Mouse (Mus musculus) midbrain, embryonic 10.5 days (tissue): ENCODE results near the gene Lelp1. TPM values are rescaled to one million over a fixed set of nuclear protein-coding genes. Genes with fewer than 3 reads are reported as not detected.

Source experiments
- DNase-seq: peaks from one replicate; pipeline ENCODE4 v3.0.0-alpha.2; 2017; ENCODE audit warnings: low spot score
- H3K27ac ChIP-seq: fragments of 300-500 bp; sonication (generic); replicated peaks from 2 replicates; pipeline ENCODE4 v1.5.1; 2016; ENCODE audit warnings: mild to moderate bottlenecking
- H3K27me3 ChIP-seq: fragments of 300-500 bp; sonication (generic); 2 replicates; pipeline ENCODE4 v1.6.1; 2016; ENCODE audit warnings: low read depth, mild to moderate bottlenecking; ENCODE audit not compliant: poor library complexity, severe bottlenecking
- H3K36me3 ChIP-seq: fragments of 300-500 bp; sonication (generic); 2 replicates; pipeline ENCODE4 v1.6.1; 2016; ENCODE audit warnings: mild to moderate bottlenecking, moderate library complexity
- H3K4me1 ChIP-seq: fragments of 300-500 bp; sonication (generic); 2 replicates; pipeline ENCODE4 v1.6.1; 2016
- H3K4me3 ChIP-seq: fragments of 300-500 bp; sonication (generic); 2 replicates; pipeline ENCODE4 v1.5.1; 2016; ENCODE audit warnings: mild to moderate bottlenecking, moderate library complexity
- H3K9me3 ChIP-seq: fragments of 300-500 bp; sonication (generic); replicated peaks from 2 replicates; pipeline ENCODE4 v1.6.1; 2016; ENCODE audit warnings: mild to moderate bottlenecking
- WGBS: fragments of 180-500 bp; shearing (Covaris S2); methylation state at CpG from one replicate; pipeline ENCODE4 v1.1.7; 2016; 5-methylcytosine and 5-hydroxymethylcytosine counted together
- polyA plus RNA-seq: library from polyadenylated mRNA; unstranded; fragments of >200 nt; fragmentation: Nextera tagmentation; extraction: Ambion mirVana; gene quantifications from 2 replicates; pipeline ENCODE4 v1.2.1, GENCODE M21; 2016

The Lelp1 gene
- polyA plus RNA-seq: not detected in 2 replicates

DNA sequence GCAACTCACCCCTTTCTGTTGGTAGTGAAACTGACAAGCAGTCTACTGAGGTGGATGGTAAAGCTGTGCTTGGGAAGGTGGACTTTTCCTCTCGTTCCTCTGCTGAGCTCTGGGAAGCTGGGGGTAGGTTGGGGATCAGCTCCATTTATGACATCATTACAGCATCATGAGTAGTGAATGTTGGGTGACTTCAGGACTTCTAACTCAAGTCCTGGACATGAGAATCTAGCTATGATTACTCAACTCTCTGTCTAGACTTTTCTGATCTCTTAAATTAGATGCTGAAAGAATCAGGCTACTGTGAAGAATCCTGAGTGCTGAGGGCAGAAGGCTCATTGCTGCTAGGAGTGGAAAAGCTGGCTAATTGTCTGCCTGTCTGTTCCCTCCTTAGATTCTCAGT, at the start of gene Lelp1:
Gene Lelp1, minus strand, starts transcription at position 101 of the 400 bp plus-strand sequence.
- Histone ChIP-seq H3K27me3 (no peaks in the 10 kb centered on the region), H3K9me3 (no peaks in the 10 kb centered on the region), H3K4me1 (no peaks in the 10 kb centered on the region), H3K36me3 (no peaks in the 10 kb centered on the region), H3K4me3 (no peak within 1 kb of the TSS), H3K27ac (no peak within 1 kb of the TSS)
- DNase-seq: no peak
- 82% methylated on average over 1 of the region's 1 CpGs for WGBS

DNA sequence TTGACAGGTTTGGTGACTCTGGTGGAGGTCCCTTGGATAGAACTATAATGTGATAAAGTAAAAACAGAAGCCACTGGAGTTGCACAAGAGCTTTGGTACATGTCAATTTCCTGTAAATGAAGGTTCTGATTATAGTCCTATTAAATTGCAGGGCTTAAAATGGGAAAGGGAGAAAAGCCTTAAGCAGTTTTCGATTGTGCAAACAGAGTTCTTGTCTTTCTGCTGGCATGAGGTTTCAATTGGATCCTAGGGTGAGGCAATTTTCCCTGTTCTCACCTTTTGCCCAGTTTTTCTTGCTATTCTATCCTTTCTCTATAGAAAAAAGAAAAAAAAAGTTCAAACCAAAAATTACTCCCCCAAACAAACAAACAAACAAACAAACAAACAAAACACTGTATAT, 34.3 kb upstream of the Lelp1 start:
- Histone ChIP-seq H3K27ac (no peak overlapping the region), H3K4me3 (no peak overlapping the region), H3K4me1 (no peaks in the 10 kb centered on the region), H3K36me3 (no peaks in the 10 kb centered on the region), H3K27me3 (no peaks in the 10 kb centered on the region), H3K9me3 (no peaks in the 10 kb centered on the region)
- DNase-seq: no peak
- 81% methylated on average over 1 of the region's 1 CpGs for WGBS

DNA sequence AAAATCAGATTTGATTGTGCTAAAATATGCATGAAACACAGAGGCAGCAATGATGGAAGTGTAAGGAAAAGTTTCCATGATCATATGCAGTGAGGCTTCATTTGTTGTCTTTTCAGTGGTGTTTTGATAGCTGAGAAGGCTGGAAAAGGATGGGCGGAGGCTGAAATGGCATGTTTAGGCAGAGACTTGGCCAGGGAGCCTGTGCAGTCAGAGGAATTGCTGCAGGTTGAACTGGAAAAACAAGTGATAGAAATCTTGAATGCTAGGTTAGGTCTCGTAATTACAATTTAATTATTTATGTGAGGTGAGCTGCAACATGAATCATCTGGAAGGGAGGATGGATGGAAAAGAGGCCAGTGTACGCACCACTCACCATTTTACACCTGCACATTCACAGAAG, 27.3 kb upstream of the Lelp1 start:
- H3K27me3 ChIP-seq: no peaks in the 10 kb centered on the region
- no peaks in the 10 kb centered on the region for H3K4me1 ChIP-seq
- H3K4me3 ChIP-seq: no peak overlapping the region
- no peaks in the 10 kb centered on the region for H3K9me3 ChIP-seq
- no peaks in the 10 kb centered on the region for H3K36me3 ChIP-seq
- DNase-seq: no peak
- no peak overlapping the region for H3K27ac ChIP-seq
- 91% methylated on average over 3 of the region's 3 CpGs for WGBS

DNA sequence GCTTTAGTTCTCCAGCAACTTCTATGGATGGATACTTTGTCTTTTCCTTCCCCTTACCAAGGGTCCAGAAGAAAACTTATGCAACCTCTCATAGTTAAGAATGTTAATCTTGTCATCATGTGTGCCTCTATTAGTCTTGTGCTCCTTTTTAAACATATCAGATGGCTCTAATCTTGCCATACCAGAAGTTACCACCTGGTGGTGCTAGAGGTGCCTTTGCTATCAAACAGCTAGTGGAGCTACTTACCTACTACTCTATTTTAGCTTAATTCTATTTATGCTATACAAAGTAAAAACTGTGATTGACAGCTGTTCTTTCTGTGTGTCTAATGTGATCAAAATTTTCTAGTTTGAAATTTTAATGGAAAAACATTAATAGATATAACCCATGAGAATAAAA, 10.8 kb upstream of the Lelp1 start:
- H3K4me1 ChIP-seq: no peaks in the 10 kb centered on the region

DNA sequence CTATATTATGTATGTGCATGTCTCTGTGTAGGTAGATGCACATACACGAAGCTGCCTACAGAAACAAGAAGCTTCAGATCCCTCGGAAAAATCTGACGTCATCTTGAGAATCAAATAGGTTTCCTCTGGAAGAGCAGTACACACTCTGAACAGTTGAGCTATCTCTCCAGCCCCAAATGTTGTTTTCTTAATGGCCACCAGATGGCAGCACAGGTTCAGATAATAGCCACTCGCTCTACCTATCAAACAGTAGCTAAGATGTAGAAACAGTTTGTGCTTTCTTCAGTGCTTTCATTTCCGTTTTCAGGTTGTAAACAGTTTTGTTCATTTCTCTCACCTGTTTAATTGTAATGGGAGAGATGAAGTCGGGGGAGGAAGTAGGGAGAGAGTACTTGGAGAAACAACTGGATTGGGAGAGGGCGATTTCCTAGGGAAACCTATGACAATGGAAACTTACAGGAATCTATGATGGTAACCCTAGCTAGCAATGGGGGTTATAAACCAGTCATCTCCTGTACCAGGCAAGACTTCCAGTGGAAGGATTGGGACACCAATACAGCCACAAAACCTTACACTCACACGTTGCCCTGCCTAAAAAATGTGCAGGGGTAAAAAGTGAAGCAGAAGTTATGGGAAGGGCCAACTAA, 8.2 kb upstream of the Lelp1 start:
- no peak overlapping the region for H3K27ac ChIP-seq
- no peak overlapping the region for H3K4me3 ChIP-seq
- WGBS: 28% methylated on average over 8 of the region's 8 CpGs
- no peaks in the 10 kb centered on the region for H3K9me3 ChIP-seq
- no peaks in the 10 kb centered on the region for H3K4me1 ChIP-seq
- H3K36me3 ChIP-seq: no peaks in the 10 kb centered on the region
- no peaks in the 10 kb centered on the region for H3K27me3 ChIP-seq
- DNase-seq: peak; percentile 27

More for the DNA sequence above, 10.8 kb upstream of the Lelp1 start:
- no peak overlapping the region for H3K27ac ChIP-seq
- H3K36me3 ChIP-seq: no peaks in the 10 kb centered on the region
- DNase-seq: peak; percentile 47
- no peak overlapping the region for H3K4me3 ChIP-seq
- no peaks in the 10 kb centered on the region for H3K9me3 ChIP-seq
- H3K27me3 ChIP-seq: no peaks in the 10 kb centered on the region

DNA sequence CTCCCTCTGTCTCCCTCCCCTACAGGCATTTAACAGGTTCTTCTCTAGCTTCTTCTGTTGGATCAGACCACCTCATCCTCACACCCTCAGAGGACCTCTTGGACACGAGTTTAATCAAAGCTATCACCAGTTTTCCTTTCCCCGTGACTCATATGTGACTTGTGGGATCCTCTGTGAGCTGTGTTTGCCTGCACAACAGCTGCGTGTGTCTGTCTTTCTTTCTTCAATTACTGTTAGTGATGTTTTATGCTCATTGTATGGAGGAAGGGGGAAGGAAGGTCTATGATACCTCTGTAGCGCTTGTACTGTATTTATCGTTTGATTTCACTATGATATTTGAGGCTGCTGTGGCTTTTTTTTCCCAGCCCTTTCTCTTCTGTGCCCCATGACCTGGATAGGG, 5.4 kb upstream of the Lelp1 start:
- Histone ChIP-seq H3K4me1 (no peaks in the 10 kb centered on the region), H3K9me3 (no peaks in the 10 kb centered on the region), H3K27ac (no peak overlapping the region), H3K36me3 (no peaks in the 10 kb centered on the region), H3K27me3 (no peaks in the 10 kb centered on the region), H3K4me3 (no peak overlapping the region)
- no peak for DNase-seq
- 82% methylated on average over 5 of the region's 5 CpGs for WGBS

DNA sequence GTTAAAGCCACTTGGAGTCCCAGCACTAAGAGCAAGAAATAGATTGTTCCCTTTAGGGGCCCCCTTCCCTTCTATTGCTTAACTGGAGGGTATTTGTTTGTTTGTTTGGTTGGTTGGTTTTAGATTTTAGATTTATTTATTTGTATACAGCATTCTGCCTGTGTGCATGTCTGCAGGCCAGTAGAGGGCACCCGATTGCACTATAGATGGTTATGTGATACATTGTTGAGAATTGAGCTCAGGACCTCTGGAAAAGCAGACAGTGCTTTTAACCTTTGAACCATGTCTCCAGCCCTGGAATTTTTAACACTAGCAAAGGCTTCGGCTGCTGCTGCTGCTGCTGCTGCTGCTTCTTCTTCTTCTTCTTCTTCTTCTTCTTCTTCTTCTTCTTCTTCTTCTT, 4.9 kb upstream of the Lelp1 start:
- Histone ChIP-seq H3K36me3 (no peaks in the 10 kb centered on the region), H3K27me3 (no peaks in the 10 kb centered on the region), H3K27ac (no peak overlapping the region), H3K9me3 (no peaks in the 10 kb centered on the region), H3K4me1 (no peaks in the 10 kb centered on the region), H3K4me3 (no peak overlapping the region)
- DNase-seq: no peak
- 64% methylated on average over 2 of the region's 2 CpGs for WGBS

DNA sequence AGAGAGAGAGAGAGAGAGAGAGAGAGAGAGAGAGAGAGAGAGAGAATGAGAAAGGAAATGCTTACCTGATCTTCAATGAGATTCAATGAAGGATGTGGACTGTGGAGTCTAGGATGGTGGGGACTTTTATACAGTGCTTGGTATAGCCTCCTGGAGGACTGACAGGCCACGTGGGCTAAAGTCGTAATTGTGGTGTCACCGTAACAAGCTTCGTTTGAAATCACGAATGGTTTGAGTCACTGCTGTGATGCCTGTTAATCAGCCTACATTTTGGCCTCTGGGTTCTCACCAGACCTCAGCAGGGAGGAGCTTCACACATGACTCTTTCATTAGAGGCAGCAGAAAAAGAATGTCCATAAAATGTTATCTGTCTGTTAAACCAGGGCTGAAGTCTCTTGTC, 18.7 kb downstream of the Lelp1 start, which contains the start of gene Prr9:
Gene Prr9, minus strand, starts transcription at position 101 of the 400 bp plus-strand sequence.
- Histone ChIP-seq H3K27ac (no peak within 1 kb of the TSS), H3K4me3 (no peak within 1 kb of the TSS), H3K9me3 (no peaks in the 10 kb centered on the region), H3K27me3 (no peaks in the 10 kb centered on the region), H3K36me3 (no peaks in the 10 kb centered on the region), H3K4me1 (no peaks in the 10 kb centered on the region)
- DNase-seq: no peak
- WGBS: 78% methylated on average over 5 of the region's 5 CpGs

DNA sequence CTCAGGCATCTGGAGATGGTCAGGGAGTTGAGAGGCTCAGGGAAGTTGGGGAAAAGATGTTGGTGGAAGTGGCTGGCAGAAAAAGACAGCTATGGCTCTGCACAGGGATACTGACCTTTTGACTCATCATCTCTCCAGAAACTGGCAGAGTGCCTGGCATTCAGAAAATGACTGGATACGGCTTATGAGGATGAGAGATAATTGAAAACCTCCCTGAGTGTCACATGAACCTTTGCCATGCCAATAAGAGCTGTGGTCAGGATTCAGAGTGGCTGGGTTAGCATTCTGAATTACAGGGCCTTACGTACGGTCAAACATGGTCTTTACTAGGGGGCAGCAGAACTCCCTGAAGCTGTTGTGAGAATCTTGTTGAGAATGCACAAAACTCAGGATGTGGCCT, 21.6 kb downstream of the Lelp1 start:
- Histone ChIP-seq H3K27me3 (no peaks in the 10 kb centered on the region), H3K27ac (no peak overlapping the region), H3K36me3 (no peaks in the 10 kb centered on the region), H3K4me1 (no peaks in the 10 kb centered on the region), H3K4me3 (no peak overlapping the region), H3K9me3 (no peaks in the 10 kb centered on the region)
- no peak for DNase-seq
- 88% methylated on average over 3 of the region's 3 CpGs for WGBS

DNA sequence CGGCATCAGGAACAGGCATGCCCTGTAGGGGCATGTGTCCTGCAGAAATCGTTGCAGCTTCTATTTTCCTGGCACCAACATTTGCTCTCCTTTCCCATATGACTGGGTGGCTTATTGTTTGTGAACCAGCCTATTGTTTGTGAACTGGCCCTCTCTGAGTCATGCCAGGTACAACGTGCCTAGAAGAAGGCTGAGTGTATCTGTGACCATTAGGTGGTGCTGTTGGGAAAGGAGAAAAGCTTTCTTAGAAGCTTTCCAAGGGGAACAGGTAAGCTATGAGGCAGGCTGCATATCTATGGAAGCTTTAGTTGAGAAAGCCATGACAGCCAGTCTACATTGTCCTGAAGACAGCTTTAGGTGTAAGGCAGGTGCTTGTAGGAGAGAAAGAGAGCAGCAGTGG, 24.6 kb downstream of the Lelp1 start:
- no peak overlapping the region for H3K4me3 ChIP-seq
- no peak overlapping the region for H3K27ac ChIP-seq
- DNase-seq: no peak
- no peaks in the 10 kb centered on the region for H3K9me3 ChIP-seq
- 39% methylated on average over 3 of the region's 3 CpGs for WGBS
- H3K36me3 ChIP-seq: no peaks in the 10 kb centered on the region
- H3K4me1 ChIP-seq: no peaks in the 10 kb centered on the region
- no peaks in the 10 kb centered on the region for H3K27me3 ChIP-seq

DNA sequence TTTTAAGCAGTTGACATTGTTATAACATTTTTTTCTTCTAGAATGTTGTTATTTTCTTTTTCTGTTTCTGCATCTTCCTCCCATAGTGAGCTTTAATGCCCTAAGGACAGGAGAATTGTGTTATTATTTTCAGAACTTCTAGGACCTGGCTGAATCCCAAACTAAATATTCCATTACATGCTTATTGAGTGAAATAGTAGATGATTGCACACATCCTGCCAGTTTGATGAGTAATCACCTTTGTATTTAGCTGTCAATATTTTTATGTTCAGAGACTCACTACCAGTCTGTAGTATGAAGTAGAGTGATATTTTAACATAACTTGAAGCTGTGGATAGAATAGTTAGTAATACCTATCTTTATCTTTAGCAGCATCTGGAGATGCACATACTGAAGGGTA, 31.0 kb downstream of the Lelp1 start:
- peaks cover 9% of the 10 kb centered on the region for H3K4me1 ChIP-seq
- H3K9me3 ChIP-seq: no peaks in the 10 kb centered on the region
- H3K36me3 ChIP-seq: no peaks in the 10 kb centered on the region
- H3K27me3 ChIP-seq: no peaks in the 10 kb centered on the region
- DNase-seq: no peak
- no peak overlapping the region for H3K27ac ChIP-seq
- H3K4me3 ChIP-seq: no peak overlapping the region

DNA sequence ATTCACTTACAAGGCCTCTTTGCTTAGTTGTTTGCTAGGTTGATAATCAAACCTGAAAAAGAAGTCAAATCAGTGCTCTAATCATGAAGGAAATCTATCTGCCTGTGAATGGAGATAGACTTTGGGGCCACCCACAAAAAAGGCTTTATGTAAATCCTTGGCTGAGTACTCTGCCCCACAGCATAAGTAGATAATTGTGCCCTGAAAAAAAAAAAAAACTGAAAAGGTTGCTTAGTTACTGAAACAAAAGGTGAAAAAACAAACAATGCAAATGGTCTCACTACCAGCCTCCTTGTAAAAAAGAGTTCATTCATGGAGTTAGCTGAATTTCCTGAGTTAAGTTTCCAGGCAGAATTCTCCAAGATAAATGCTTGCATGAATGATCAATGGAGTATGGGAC, 31.8 kb downstream of the Lelp1 start:
- Histone ChIP-seq H3K27ac (no peak overlapping the region), H3K4me3 (no peak overlapping the region), H3K9me3 (no peaks in the 10 kb centered on the region), H3K27me3 (no peaks in the 10 kb centered on the region), H3K4me1 (peaks cover 12% of the 10 kb centered on the region), H3K36me3 (no peaks in the 10 kb centered on the region)
- no peak for DNase-seq

DNA sequence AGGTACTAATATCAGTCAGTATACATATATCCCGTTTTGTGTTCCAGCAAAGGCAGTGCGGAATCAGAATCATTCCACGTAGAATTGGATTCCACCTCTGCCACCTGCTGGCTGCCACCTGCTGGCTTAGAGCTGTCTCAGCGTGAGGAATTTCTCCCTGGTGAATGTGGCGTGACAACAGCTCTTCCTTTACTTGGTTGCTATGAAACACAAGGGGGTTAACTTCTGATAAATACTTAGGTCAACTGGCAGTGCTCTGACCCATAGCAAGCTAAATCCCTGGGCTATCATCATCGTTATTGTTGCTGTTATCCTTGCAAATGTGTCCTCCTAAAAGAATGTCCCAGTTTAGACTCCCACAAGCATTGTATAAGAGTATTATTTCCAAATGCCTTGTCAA, 36.0 kb downstream of the Lelp1 start:
- Histone ChIP-seq H3K9me3 (no peaks in the 10 kb centered on the region), H3K36me3 (no peaks in the 10 kb centered on the region), H3K27ac (no peak overlapping the region), H3K4me3 (no peak overlapping the region), H3K27me3 (no peaks in the 10 kb centered on the region), H3K4me1 (peaks cover 12% of the 10 kb centered on the region)
- peak; percentile 42 for DNase-seq
- 5% methylated on average over 6 of the region's 6 CpGs for WGBS
